Mouse (Mus musculus): ENCODE measurements at regions not wholly inside any gene's neighbourhood (a gene's known extent, or its start where the extent isn't known, plus 50 kb on each side); places are given as distances from the start of the nearest gene placed in this dataset.

- Histone ChIP-seq H3ac (ENCODE audit: control insufficient read depth, insufficient read length) (no peak overlapping the region), H3K4me3 (no peak overlapping the region), H3K4me2 (ENCODE audit: low read depth) (no peak overlapping the region), H3K36me3 (ENCODE audit: control insufficient read depth, insufficient read depth) (no peaks in the 10 kb centered on the region), H3K27me3 (ENCODE audit: control insufficient read depth, insufficient read depth, insufficient read length) (no peaks in the 10 kb centered on the region), H3K79me2 (ENCODE audit: control insufficient read depth, insufficient read depth) (no peaks in the 10 kb centered on the region)
- TF ChIP-seq TCF12 (IDR thresholded peaks at IDR 0.05; ENCODE audit: insufficient read depth, poor library complexity, severe bottlenecking) = no peak
- no peak for TF ChIP-seq MYOG (IDR thresholded peaks at IDR 0.05; ENCODE audit: control insufficient read depth in 1 of 3, insufficient read depth in 1 of 3, insufficient read length in 2 of 3, low read depth in 2 of 3)
- TF ChIP-seq MYOD1 (IDR thresholded peaks at IDR 0.05; ENCODE audit: control insufficient read depth in 1 of 3, insufficient read length in 2 of 3, low read depth in 2 of 3) = no peak
- TF ChIP-seq POLR2AphosphoS2 (IDR thresholded peaks at IDR 0.05; ENCODE audit: insufficient read length, low read depth) = no peak
These were observed 673.5 kb upstream of the A1bg start for GRCm38 (mm10) chr15:61596318-61596717.

DNA sequence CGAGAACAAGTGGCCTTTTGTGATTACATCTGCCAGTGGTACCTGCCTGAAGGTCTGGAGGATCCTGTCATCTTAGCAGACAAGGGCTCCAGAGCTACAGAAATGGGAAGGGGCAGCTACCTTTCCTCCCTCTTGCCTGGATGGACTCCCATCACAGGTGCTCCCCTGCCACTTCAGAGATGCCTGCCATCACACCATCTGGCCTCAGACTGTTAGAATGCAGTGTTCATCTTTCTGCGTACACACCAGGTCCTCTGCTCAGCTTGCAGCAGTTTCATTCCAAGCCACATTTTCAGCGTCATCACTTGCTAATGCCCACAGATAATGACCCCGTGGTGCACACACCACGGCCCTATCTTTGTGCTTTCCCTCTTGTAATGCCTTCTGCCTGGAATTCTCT, 666.1 kb upstream of the A1bg start:
- Histone ChIP-seq H3K36me3 (ENCODE audit: control insufficient read depth, insufficient read depth) (no peaks in the 10 kb centered on the region), H3K79me2 (ENCODE audit: control insufficient read depth, insufficient read depth) (no peaks in the 10 kb centered on the region), H3K4me2 (ENCODE audit: low read depth) (no peak overlapping the region), H3K4me3 (no peak overlapping the region), H3K27me3 (ENCODE audit: control insufficient read depth, insufficient read depth, insufficient read length) (no peaks in the 10 kb centered on the region), H3ac (ENCODE audit: control insufficient read depth, insufficient read length) (no peak overlapping the region)
- TF ChIP-seq SRF (IDR thresholded peaks at IDR 0.05; ENCODE audit: control insufficient read depth, insufficient read length, low read depth) = no peak
- TF ChIP-seq MAX (IDR thresholded peaks at IDR 0.05; ENCODE audit: low read depth) = no peak
- TF ChIP-seq USF1 (IDR thresholded peaks at IDR 0.05; ENCODE audit: low read depth) = no peak
- TF ChIP-seq REST (IDR thresholded peaks at IDR 0.05; ENCODE audit: insufficient read depth, insufficient read length) = no peak

- H3K4me3 ChIP-seq = no peak overlapping the region
- no peak for TF ChIP-seq SRF (IDR thresholded peaks at IDR 0.05; ENCODE audit: control insufficient read depth, insufficient read length, low read depth)
- no peak for TF ChIP-seq POLR2A (IDR thresholded peaks at IDR 0.05; ENCODE audit: insufficient read length, low read depth)
- no peak for TF ChIP-seq MAX (IDR thresholded peaks at IDR 0.05; ENCODE audit: low read depth)
- TF ChIP-seq USF1 (IDR thresholded peaks at IDR 0.05; ENCODE audit: low read depth) = no peak
- no peak for TF ChIP-seq TCF3 (IDR thresholded peaks at IDR 0.05; ENCODE audit: insufficient read length, low read depth)
- TF ChIP-seq CEBPB (IDR thresholded peaks at IDR 0.05; ENCODE audit: insufficient read depth, poor library complexity, severe bottlenecking) = no peak
- no peak for TF ChIP-seq TCF12 (IDR thresholded peaks at IDR 0.05; ENCODE audit: insufficient read depth, poor library complexity, severe bottlenecking)
- TF ChIP-seq E2F4 (IDR thresholded peaks at IDR 0.05; ENCODE audit: insufficient read depth) = no peak
- no peak for TF ChIP-seq MYOG (IDR thresholded peaks at IDR 0.05; ENCODE audit: control insufficient read depth in 1 of 3, insufficient read depth in 1 of 3, insufficient read length in 2 of 3, low read depth in 2 of 3)
- no peak for TF ChIP-seq POLR2AphosphoS2 (IDR thresholded peaks at IDR 0.05; ENCODE audit: insufficient read length, low read depth)
- TF ChIP-seq MYOD1 (IDR thresholded peaks at IDR 0.05; ENCODE audit: control insufficient read depth in 1 of 3, insufficient read length in 2 of 3, low read depth in 2 of 3) = no peak
- no peak for TF ChIP-seq REST (IDR thresholded peaks at IDR 0.05; ENCODE audit: insufficient read depth, insufficient read length)
- H3K36me3 ChIP-seq (ENCODE audit: control insufficient read depth, insufficient read depth) = no peaks in the 10 kb centered on the region
- H3K27me3 ChIP-seq (ENCODE audit: control insufficient read depth, insufficient read depth, insufficient read length) = no peaks in the 10 kb centered on the region
- H3ac ChIP-seq (ENCODE audit: control insufficient read depth, insufficient read length) = no peak overlapping the region
- H3K4me2 ChIP-seq (ENCODE audit: low read depth) = no peak overlapping the region
- H3K79me2 ChIP-seq (ENCODE audit: control insufficient read depth, insufficient read depth) = no peaks in the 10 kb centered on the region
These were observed 659.5 kb upstream of the A1bg start for GRCm38 (mm10) chr15:61582335-61582734.

DNA sequence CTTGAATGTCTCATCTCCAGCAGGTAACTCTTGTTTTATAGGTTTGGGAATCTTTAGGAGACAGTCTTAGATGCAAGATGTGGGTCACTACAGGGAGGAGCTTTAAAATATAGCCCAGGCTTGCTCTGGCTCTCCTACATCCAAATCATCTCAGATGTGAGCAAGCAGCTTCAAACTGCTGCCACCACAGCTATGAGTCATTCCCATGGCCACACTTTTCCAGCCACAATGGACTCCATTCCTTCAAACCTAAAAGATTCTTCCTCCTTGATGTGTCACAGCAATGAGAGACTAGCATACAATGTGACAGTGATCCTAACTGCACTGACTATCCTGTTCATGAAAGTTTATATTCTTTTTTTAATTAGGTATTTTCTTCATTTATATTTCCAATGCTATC, 640.5 kb upstream of the A1bg start:
- no peaks in the 10 kb centered on the region for H3K79me2 ChIP-seq (ENCODE audit: control insufficient read depth, insufficient read depth)
- no peak overlapping the region for H3K4me3 ChIP-seq
- no peak for TF ChIP-seq MYOD1 (IDR thresholded peaks at IDR 0.05; ENCODE audit: control insufficient read depth in 1 of 3, insufficient read length in 2 of 3, low read depth in 2 of 3)
- TF ChIP-seq POLR2A (IDR thresholded peaks at IDR 0.05; ENCODE audit: insufficient read length, low read depth) = no peak
- no peak for TF ChIP-seq CEBPB (IDR thresholded peaks at IDR 0.05; ENCODE audit: insufficient read depth, poor library complexity, severe bottlenecking)
- TF ChIP-seq MAX (IDR thresholded peaks at IDR 0.05; ENCODE audit: low read depth) = no peak
- no peak for TF ChIP-seq REST (IDR thresholded peaks at IDR 0.05; ENCODE audit: insufficient read depth, insufficient read length)
- no peak for TF ChIP-seq TCF3 (IDR thresholded peaks at IDR 0.05; ENCODE audit: insufficient read length, low read depth)
- no peak for TF ChIP-seq USF1 (IDR thresholded peaks at IDR 0.05; ENCODE audit: low read depth)
- no peak for TF ChIP-seq POLR2AphosphoS2 (IDR thresholded peaks at IDR 0.05; ENCODE audit: insufficient read length, low read depth)
- TF ChIP-seq MYOG (IDR thresholded peaks at IDR 0.05; ENCODE audit: control insufficient read depth in 1 of 3, insufficient read depth in 1 of 3, insufficient read length in 2 of 3, low read depth in 2 of 3) = no peak
- TF ChIP-seq SRF (IDR thresholded peaks at IDR 0.05; ENCODE audit: control insufficient read depth, insufficient read length, low read depth) = no peak
- TF ChIP-seq E2F4 (IDR thresholded peaks at IDR 0.05; ENCODE audit: insufficient read depth) = no peak
- no peak for TF ChIP-seq TCF12 (IDR thresholded peaks at IDR 0.05; ENCODE audit: insufficient read depth, poor library complexity, severe bottlenecking)
- no peaks in the 10 kb centered on the region for H3K36me3 ChIP-seq (ENCODE audit: control insufficient read depth, insufficient read depth)
- H3K4me2 ChIP-seq (ENCODE audit: low read depth) = no peak overlapping the region
- H3ac ChIP-seq (ENCODE audit: control insufficient read depth, insufficient read length) = no peak overlapping the region
- no peaks in the 10 kb centered on the region for H3K27me3 ChIP-seq (ENCODE audit: control insufficient read depth, insufficient read depth, insufficient read length)

GRCm38 (mm10) chr15:61562252-61562651, 639.4 kb upstream of the A1bg start:
- TF ChIP-seq POLR2AphosphoS2 (IDR thresholded peaks at IDR 0.05; ENCODE audit: insufficient read length, low read depth) = no peak
- TF ChIP-seq MYOG (IDR thresholded peaks at IDR 0.05; ENCODE audit: control insufficient read depth in 1 of 3, insufficient read depth in 1 of 3, insufficient read length in 2 of 3, low read depth in 2 of 3) = no peak
- no peak for TF ChIP-seq TCF3 (IDR thresholded peaks at IDR 0.05; ENCODE audit: insufficient read length, low read depth)
- no peak for TF ChIP-seq TCF12 (IDR thresholded peaks at IDR 0.05; ENCODE audit: insufficient read depth, poor library complexity, severe bottlenecking)
- TF ChIP-seq REST (IDR thresholded peaks at IDR 0.05; ENCODE audit: insufficient read depth, insufficient read length) = no peak
- no peak overlapping the region for H3K4me3 ChIP-seq
- no peaks in the 10 kb centered on the region for H3K79me2 ChIP-seq (ENCODE audit: control insufficient read depth, insufficient read depth)
- H3K4me2 ChIP-seq (ENCODE audit: low read depth) = no peak overlapping the region
- H3K36me3 ChIP-seq (ENCODE audit: control insufficient read depth, insufficient read depth) = no peaks in the 10 kb centered on the region
- H3ac ChIP-seq (ENCODE audit: control insufficient read depth, insufficient read length) = no peak overlapping the region
- H3K27me3 ChIP-seq (ENCODE audit: control insufficient read depth, insufficient read depth, insufficient read length) = no peaks in the 10 kb centered on the region

Measured in myocyte (in vitro differentiated cells).